Mouse (Mus musculus): ENCODE data around the gene Fam76a.

Gene Fam76a

DNA sequence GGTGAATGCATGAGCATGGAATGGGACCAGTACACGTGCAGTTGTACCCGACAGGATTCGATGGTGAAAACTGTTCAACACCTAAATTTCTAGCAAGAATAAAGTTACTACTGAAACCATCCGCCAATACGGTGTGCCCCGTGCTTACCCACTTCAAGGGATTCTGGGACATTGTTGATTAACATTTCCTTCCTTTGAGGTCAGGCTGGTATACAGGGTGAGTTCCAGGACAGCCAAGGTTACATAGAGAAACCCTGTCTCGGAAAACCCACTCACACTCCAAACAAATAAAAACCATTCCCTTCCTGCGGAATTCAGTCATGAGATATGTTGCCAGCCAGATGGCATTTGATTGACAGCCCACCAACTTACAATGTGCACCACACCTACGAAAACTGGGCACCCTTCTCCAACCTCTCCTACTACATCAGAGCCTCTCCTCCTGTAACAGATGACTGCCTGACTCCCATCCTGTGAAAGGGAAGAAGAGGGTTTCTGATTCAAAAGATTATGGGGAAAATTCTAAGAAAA lies 37.4 kb downstream of the Fam76a start:
- DNase-seq (ENCODE audit: low spot score in 2 of 2), result no peak

DNA sequence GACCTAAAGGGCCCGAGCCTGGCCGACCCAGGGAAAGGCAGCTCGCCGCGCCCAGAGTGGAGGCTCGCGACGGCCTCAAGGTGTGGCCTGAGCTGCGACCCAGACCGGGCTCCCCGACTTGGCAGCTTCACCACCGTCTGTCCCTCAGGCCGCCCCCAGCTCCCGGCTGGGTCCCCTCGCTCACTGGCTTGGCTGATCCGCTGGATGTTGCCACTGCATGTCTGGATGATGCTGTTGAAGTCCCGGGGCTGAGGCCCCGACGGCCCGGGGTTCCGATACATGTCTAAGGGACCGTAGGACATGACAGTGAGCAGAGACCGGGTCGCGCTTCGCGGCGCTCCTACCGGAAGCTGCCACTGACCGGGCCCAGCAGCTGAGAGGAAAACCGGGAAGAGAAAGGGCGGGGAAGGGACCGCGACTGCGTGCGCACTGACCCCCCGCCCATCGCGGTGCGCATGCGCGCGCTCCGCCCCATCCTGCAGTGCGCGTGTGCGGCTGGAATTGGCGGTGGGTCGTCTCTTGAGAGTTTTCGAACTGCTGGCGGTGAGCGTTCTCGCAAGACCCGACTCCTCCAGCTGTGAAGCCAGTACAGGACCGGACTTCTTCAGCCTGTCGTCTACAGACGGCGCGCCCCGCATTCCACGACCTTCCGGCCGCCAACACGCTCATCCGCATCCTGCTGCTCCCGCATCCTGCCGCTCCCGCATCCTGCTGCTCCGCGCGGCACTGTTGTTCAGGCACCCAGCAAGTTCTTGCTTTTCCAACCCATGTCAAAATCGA lies 38.1 kb downstream of the Fam76a start, which contains the start of gene Stx12:
TSS of gene Stx12 (minus strand) at position 446 of the 780 bp plus-strand sequence.
- DNase-seq (ENCODE audit: low spot score in 2 of 2), result peak; percentile 91 to 93

DNA sequence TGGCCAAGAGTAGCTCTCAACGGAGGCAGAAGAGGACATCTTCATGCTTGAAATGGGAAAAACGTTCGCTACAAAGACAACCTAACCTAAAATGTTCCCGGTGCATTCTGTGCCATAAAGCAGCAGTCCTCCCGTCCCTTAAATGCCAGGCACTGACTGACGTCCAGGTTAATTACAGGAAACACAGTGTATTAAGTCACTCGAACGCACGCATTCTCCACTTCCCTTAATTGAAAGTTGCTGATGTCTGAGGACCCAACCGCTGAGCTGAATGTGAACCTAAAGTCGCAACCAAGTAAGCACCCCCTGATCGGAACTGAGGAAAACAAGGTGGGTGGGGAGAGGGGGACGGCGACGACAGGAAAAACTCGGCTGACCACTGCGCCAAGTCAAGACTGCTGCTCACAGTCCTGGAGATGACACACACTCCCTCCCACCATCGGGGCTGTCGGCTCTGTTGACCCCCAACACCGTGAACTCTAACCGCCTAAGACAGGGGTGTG lies 38.7 kb downstream of the Fam76a start:
- DNase-seq (ENCODE audit: low spot score in 2 of 2), result peak in 1 of 2 experiments; percentile 11

DNA sequence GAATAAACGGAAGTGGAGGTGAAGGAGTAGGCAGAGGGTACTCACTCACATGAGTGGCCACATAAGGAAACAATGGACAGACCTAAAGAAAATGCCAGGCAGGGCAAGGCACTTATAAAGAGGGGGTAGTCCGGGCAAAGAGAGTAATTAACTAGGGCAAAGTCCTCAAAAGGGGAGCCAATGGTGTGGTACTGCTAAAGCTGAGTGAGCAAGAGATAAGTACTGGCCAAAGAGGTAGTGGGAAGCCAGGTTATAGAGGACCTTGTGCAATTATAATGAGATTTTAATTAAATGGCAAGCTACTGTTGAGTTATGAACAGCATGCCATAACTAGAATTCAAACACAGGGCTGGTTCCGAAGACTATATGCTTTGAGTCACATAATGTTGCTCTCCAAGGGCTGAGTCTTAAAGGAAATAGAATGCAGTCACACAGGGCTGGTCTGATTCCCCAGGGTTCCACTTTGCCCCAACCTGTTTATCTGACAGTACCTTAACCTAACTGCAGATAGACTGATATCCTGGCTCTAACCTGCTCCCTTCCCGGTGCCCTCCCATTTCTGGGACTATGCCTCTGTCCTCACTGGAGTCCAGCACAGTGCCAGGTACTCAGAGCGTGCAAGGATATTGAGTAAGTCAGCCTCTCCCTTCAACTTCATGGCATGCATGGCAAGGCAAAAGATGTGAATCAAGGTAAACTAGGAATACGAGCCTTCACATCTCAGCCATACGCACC lies 47.8 kb downstream of the Fam76a start:
- DNase-seq (ENCODE audit: low spot score in 2 of 2), result no peak

DNA sequence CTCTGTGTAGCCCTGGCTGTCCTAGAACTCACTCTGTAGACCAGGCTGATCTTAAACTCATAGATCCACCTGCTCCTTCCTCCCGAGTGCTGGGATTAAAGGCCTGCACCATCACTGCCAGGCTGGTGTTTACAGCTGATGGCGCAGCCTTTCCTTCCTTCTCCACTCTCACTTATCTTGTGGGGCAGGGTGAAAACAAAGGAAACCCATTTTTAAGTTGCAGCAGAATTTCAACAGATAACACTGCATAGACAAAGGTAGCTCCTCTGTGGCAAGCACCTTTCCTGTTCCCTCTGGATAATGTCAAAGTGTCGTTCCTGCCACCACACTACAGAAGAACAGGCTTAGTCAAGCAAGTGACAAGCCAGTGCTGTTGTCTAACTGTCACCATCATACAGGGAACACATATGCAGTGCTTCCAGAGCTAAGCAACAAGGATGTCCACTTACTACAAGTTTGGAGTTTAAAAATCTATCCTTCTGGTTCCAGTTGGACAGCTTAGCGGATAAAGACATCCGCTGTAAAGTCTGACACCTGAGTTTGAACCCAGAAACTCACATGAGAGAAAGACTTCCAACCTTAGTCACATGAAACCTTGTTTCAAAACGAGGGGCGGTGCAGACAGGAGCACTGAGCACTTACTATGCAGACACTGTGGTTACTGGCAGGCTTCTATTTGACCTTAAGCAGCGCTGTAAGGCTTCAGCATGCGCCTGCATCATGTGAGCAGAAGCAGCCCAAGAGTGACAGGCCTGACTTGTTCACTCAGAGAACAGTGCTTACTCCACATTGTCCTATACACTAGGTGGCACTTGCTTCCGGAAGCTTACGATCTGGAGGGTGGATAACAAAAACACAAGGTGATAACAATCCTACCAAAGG lies 48.6 kb downstream of the Fam76a start:
- no peak for DNase-seq (ENCODE audit: low spot score in 2 of 2)

DNA sequence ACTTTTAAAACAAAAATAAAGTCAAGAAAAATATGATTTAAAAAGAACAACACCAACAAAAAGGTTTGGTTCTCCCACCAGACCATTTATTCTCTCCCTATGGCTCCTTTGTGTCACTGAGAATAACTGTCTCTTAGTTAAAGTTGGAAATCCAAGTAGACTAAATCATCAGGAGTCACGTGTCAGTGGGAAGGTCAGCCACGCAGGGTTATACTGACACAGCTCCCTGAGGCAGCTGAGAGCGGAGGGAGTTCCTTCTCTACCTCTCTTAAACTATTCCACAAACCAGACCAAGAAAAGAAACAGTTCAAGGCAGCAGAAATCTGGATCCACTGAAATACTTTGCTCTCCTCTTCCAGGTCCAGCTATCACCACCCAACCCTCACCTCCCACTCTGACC lies 51.2 kb downstream of the Fam76a start:
- DNase-seq (ENCODE audit: low spot score in 2 of 2), result no peak

GRCm38 (mm10) chr4:132864856-132865255 lies 57.5 kb downstream of the Fam76a start:
- no peak for DNase-seq (ENCODE audit: low spot score in 2 of 2)

DNA sequence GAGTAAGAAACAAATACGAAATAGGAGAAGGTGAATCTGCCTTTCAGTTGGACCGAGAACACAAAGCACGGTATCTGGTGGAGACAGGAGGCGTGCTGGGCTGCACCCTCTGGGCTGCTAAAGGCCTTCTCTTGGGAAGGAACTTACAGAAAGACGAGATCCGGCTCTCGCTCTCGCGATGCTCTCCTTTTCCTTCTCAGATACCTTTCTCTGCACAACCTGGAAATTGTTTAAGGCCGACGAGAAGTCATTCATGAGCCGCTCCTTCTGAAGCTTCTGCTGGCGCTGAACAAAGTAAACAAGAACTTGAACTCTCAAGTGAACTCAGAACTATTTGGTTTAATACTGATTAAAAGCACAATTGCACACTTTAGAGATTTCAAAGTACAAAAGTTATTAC lies 59.3 kb downstream of the Fam76a start:
- no peak for DNase-seq (ENCODE audit: low spot score in 2 of 2)

GRCm38 (mm10) chr4:132860880-132861279 lies 61.5 kb downstream of the Fam76a start:
- no peak for DNase-seq (ENCODE audit: low spot score in 2 of 2)
